Mouse (Mus musculus) layer of hippocampus, postnatal 14 days (tissue): ENCODE measurements at regions not wholly inside any gene's neighbourhood (a gene's known extent, or its start where the extent isn't known, plus 50 kb on each side); places are given as distances from the start of the nearest gene placed in this dataset.
A peak's percentile ranks its signal among the peaks of the same experiment; 100 is the strongest.

Experiments used
- DNase-seq, 2 experiments: peaks; one replicate each; pipeline ENCODE4 v3.0.0; 2021 to 2022; ENCODE audit warnings: low spot score in 2 of 2, mixed read lengths in 1 of 2

- DNase-seq: peak in 1 of 2 experiments; percentile 15
These were observed 496.1 kb upstream of the Atp2b1 start for GRCm38 (mm10) chr10:98417807-98418743.

- no peak for DNase-seq
These were observed 489.8 kb upstream of the Atp2b1 start for GRCm38 (mm10) chr10:98424450-98424849.

- no peak for DNase-seq
These were observed 479.2 kb upstream of the Atp2b1 start for GRCm38 (mm10) chr10:98434974-98435373.

- no peak for DNase-seq
These were observed 452.7 kb upstream of the Atp2b1 start for GRCm38 (mm10) chr10:98461538-98461937.

GRCm38 (mm10) chr10:98474581-98474980 is 439.6 kb upstream of the Atp2b1 start:
- DNase-seq: no peak

GRCm38 (mm10) chr10:98485751-98486681 is 428.2 kb upstream of the Atp2b1 start:
- peak; percentile 73 to 93 for DNase-seq

- peak; percentile 47 to 77 for DNase-seq
These were observed 419.9 kb upstream of the Atp2b1 start for GRCm38 (mm10) chr10:98494354-98494753.

- DNase-seq: no peak
These were observed 418.0 kb upstream of the Atp2b1 start for GRCm38 (mm10) chr10:98496254-98496653.

- DNase-seq: no peak
These were observed 413.9 kb upstream of the Atp2b1 start for GRCm38 (mm10) chr10:98500315-98500714.

- DNase-seq: no peak
These were observed 412.6 kb upstream of the Atp2b1 start for GRCm38 (mm10) chr10:98501566-98501965.

- DNase-seq: no peak
These were observed 409.7 kb upstream of the Atp2b1 start for GRCm38 (mm10) chr10:98504524-98504923.

- DNase-seq: no peak
These were observed 405.6 kb upstream of the Atp2b1 start for GRCm38 (mm10) chr10:98508515-98509143.

GRCm38 (mm10) chr10:98514836-98515235 is 399.4 kb upstream of the Atp2b1 start:
- no peak for DNase-seq

GRCm38 (mm10) chr10:98517609-98518008 is 396.6 kb upstream of the Atp2b1 start:
- no peak for DNase-seq

GRCm38 (mm10) chr10:98529565-98529964 is 384.6 kb upstream of the Atp2b1 start:
- no peak for DNase-seq

- no peak for DNase-seq
These were observed 382.8 kb upstream of the Atp2b1 start for GRCm38 (mm10) chr10:98531425-98531824.

GRCm38 (mm10) chr10:98538706-98539105 is 375.5 kb upstream of the Atp2b1 start:
- no peak for DNase-seq

- DNase-seq: no peak
These were observed 373.1 kb upstream of the Atp2b1 start for GRCm38 (mm10) chr10:98541062-98541461.

- no peak for DNase-seq
These were observed 372.1 kb upstream of the Atp2b1 start for GRCm38 (mm10) chr10:98542072-98542471.

GRCm38 (mm10) chr10:98543253-98543997 is 370.8 kb upstream of the Atp2b1 start:
- DNase-seq: no peak

- DNase-seq: peak in 1 of 2 experiments; percentile 5
These were observed 370.2 kb upstream of the Atp2b1 start for GRCm38 (mm10) chr10:98543998-98544349.
